Mouse (Mus musculus) T-helper 1 cell (primary cell): Measurements from ENCODE around the gene Glcci1.

ENCODE experiments used
- in situ Hi-C: fragments of 300-600 bp; cut with MboI, MseI; formaldehyde crosslinking; loops from one replicate; pipeline ENCODE4 v1.15.1; 2025; ENCODE audit warnings: high pct_unique_total_duplicates

The Glcci1 gene

DNA sequence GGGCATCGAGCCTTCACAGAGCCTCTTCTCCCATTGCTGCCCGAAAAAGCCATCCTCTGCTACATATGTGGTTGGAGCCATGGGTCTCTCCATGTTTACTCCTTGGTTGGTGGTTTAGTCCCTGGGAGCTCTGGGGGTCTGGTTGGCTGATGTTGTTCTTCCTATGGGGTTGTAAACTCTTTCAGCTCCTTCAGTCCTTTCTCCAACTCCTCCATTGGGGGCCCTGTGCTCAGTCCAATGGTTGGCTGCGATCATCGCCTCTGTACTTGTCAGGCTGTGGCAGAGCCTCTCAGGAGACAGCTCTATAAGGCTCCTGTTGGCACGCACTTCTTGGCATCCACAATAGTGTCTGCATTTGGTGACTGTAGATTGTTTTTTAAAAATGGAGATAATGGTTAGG is 35.4 kb downstream of the Glcci1 start:
- in situ Hi-C loops: no loop called here

DNA sequence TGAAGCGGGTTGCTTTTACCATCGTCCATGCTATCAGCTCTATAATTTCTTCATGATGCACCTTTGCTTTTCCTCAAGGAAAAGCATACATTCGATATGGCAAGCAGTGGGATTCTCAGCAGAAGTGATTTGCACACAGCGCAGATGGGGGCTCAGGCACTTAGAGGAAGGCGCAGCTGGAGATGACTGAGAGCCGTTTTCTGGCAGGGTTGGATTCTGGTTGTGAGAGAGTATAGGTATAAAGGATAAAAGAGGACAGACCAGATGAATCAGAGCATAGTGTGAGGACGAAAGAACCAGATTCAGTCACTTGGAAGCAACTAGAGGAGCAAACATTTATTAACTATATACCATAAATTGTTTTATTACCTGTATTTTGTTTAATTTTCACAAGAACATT is 36.4 kb downstream of the Glcci1 start:
- in situ Hi-C loops: no loop called here

DNA sequence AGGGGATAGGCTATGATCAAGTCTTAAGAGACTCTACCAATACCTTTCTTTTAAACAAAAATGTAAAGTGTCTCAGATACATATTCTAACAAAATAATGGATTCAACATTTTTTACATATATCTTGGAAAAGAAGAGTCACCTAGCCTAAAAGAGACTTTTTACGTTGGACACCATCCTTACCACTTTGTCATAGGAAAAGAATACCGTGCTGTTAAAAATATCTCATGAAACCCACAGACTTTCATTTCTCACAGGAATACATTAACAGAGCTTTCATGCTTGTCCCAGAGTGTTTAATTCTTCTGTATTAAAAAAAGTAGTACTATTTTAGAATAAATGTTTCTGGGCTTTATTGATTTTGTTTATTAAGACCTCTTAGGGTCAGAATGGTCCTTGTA is 41.8 kb downstream of the Glcci1 start:
- in situ Hi-C loops: loop anchor here (5.0 kb wide), 1 partner anchor 39 kb away; no protein-coding TSS in a partner anchor

DNA sequence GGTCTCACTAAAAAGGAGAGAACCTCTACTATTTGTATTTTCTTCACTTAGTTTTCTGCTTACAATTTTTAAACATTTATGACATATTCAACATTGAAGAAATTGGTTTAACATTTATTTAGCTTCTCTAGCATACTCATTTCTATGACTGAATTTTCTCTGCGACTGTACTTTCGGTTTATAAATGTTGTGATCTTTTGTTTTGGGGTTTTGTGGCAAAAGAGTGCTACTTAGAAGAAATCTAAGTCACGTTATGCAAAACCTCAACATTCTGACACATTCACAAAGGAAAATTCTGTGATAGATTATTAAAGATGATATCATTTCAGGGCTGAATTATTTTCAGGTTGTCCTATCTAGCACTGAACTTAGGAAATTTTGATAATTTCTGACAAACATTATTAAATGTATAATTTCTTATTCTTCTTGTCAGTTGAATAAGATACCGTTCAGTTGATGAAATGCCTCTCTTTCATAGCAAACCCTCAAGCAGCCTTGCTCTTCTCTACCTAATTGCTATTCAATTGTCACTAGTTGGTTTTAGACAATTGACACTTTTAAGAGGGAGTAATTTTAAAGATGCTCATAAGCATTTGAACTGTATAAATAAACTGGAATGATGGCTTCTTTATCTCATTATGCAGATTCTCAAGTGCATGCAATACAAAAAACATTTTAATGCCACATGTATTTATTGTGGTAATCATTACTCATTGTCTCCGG is 47.6 kb downstream of the Glcci1 start:
- in situ Hi-C loops: no loop called here

DNA sequence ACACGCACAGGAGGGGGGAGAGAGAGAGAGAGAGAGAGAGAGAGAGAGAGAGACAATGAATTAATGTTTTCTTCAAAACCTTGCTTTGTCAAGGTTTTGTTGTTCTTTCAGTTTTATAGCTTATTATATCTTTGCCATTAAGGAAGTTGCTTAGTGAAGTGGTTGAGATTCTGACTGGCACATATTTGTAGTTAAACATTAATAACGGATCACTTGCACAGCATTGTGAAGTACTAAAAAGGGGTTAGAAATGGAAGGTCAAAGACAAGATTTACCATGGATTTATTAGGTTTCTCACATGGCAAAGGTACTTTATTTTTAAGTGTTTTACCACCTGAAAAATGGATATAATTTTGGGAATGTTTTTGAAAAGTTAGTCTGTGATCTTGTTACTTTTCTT is 51.3 kb downstream of the Glcci1 start:
- in situ Hi-C loops: no loop called here

DNA sequence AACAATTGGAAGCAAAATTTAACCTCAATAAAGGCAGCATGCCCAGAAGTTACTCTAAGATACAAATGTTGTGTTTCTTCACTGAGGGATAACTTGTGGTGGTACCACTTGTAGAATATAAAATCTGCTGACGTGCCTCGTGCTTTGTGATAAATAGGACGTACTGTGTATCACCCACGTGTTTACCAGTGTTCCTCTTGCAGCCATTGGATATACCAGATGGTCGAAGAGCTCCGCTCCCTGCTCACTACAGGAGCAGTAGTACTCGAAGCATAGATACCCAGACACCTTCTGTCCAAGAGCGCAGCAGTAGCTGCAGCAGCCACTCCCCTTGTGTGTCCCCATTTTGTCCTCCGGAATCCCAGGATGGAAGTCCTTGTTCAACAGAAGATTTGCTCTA is 73.0 kb downstream of the Glcci1 start:
- in situ Hi-C loops: no loop called here

DNA sequence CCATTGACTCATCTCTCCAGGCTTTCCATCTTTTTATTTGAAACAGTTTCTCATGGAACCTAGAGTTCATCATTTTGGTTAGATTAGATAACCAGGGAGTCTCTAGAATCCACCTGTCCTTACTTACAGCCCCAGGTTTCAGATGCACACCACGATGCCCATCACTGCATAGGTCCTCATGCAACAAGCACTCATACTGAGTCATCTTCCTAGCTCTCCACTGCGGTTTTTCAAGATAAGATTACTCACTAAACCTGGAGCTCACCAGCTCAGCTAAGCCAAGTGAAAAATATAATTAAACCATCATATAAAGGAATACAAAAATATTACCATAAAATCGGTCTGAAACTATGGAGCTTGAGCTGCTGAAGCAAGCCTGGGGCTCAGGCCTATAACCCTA is 74.5 kb downstream of the Glcci1 start:
- in situ Hi-C loops: no loop called here

DNA sequence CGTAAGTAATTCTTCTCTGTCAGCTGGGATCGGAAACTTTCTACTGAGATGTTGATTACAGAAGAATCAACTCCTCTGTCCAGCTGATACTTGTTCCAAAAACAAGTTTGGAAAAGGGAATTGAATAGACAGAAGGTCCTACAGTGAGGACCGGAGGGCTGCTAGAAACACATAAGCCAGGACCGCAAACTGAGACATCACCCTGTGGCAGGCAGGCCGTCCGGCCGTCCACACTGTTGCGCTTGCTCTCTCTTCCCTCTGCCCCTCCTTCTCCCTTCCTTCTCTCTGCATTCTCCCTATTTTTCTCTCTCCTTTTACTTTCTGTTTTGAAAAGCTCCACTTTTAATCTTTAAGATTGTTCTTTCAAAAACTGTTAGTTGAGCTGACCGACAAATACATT is 82.3 kb downstream of the Glcci1 start:
- in situ Hi-C loops: no loop called here

DNA sequence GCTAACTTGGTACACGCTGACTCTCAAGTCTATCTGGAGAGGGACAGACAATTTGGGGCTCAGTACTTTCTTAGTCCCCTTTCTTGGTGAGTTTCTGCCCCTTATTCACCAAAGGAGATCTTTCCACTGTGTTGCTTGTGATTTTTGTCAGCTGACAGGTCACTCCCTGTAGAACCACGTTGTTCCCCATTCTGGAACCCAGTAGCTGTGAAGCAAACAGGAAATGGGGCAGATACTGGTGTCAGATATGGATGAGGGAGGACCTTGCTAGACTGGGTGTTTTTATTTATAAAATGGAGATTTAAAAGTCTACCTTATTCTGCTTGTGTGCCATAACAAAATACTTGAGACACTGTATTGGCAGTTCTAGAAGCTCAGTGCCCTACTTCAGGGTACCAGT is 108.0 kb downstream of the Glcci1 start:
- in situ Hi-C loops: no loop called here

DNA sequence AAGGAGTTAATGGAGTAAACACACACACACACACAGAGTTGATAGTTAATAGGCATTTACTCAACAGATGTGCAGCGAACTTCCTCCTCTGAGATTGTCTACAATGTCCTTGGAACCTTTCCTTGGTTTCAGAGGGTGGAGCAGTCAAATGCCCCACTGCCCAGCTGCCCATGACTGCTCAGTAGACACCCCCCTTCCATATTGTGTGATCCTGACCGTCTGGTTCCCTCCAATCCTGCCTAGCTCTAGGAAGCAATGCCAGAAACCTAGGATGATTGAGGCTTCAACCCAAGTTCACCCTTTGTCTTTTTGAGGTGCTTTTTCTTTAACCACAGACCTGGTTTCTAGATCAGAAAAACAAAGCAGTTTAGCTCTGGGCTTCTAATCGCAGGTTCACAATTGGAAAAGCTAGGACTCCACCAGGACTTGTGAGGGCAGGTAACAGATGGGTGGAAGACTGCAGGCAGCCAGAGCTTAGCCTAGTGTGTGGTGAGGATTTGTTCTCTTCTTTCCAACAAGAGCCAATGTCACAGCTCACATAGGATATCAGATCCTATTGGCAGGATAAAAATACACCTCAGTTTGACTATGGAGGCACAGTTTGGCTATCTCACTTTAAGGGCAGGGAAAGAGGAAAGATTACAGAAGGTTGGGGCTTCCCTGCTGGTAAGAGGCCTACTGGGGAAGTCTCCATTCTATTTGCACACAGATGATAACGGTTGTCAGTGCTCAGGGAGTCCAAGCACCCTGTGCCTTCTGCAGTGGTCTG is 110.4 kb downstream of the Glcci1 start:
- in situ Hi-C loops: no loop called here

DNA sequence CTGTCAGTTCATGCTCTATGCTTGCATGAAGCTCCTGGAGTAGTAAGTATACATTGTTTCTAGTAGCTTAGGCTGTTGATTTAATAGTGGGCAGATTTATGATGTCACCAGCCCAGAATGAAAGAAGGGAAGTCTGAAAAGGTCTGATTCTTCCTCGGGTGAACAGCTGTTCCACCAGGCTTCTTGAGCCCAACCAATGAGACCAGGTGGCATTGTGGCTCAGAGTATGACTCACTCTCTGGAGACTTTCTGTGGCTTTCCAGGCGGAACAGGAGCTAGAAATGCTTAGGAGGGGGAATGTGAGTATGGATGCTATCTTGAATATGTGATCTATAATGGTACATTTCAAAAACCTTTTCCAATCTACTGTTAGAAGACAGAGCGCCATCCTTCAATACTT is 113.6 kb downstream of the Glcci1 start:
- in situ Hi-C loops: no loop called here

DNA sequence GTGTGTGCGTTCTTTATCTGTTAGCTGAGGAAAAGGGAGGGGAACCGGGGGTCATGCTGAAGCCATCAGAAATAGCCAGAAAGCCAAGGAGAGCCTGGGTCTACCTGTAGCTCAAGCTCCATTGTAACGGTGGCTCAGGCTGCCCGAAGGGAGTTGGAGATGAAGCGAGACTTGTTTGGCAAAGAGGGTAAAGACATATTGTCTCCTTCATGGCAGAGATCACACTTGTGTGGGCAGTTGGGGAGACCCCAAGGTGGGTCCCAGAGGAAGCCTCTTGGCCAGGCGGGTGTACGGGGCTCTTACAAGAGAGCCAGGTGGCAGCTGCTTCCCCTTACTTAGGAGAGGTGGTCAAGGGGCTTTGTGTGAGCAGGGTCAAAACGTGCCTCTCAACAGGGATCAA is 118.8 kb downstream of the Glcci1 start:
- in situ Hi-C loops: no loop called here

DNA sequence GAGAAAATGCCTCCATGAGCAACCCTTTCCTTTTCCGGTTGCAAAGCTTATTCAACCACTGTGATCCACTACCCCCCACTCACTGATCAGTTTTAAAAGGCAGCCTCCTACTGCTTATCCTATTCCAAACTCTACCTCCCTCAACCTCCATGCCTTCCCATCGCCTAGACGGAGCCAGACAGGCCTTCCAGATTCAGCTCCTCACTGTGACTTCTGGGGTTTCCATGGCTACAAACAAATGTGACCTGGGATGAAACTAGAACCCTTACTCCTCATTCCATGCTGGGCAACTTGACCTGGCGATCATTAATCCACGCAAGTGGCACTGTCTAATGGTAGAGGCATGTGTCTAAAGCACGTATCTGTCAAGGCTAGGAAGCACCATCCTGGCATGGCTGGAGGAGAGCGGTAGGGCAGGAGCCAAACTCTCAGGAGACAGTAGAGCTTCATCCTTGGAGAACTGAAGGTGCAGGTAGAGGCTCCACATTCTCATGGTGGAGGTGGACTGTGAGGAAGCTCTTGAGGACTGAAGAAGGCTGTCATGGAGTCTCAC is 119.4 kb downstream of the Glcci1 start:
- in situ Hi-C loops: no loop called here

DNA sequence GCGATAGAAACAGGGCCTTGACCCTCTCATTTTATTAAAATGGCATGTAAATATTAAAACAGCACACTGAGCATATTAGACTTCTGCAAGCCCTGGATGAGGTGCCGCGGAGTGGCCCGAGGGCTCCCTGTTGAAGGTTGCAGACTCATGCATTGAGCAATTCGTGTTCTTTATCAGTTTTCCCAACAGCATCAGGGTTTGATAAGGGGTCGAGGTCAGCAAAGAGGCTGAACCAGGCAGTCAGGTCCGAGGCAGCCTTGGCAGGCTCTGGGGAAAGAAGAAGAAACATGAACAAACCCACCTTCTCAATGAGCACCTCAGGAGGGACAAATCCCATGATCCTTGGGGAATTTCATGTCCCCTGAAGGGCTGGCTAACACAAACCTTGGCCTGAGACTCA is 121.1 kb downstream of the Glcci1 start:
- in situ Hi-C loops: no loop called here

DNA sequence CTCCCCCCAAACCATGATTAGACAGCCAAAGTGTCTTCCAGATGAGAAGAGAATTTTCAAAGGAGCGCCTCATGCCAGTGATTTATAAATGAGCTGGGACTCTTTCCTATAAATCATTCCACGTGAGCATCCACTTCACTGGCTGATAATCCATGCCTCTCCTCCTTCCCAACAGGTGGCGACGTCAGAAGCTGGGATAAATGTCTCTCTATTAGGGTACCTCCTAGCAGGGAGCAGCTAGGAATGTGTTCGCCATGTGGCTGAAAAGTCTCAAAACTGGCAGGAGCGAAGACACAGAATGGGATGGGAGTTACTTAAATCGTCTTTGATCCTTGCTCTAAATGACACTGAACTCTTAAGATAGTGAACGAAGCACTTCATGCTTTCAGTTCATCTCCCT is 122.0 kb downstream of the Glcci1 start:
- in situ Hi-C loops: no loop called here

DNA sequence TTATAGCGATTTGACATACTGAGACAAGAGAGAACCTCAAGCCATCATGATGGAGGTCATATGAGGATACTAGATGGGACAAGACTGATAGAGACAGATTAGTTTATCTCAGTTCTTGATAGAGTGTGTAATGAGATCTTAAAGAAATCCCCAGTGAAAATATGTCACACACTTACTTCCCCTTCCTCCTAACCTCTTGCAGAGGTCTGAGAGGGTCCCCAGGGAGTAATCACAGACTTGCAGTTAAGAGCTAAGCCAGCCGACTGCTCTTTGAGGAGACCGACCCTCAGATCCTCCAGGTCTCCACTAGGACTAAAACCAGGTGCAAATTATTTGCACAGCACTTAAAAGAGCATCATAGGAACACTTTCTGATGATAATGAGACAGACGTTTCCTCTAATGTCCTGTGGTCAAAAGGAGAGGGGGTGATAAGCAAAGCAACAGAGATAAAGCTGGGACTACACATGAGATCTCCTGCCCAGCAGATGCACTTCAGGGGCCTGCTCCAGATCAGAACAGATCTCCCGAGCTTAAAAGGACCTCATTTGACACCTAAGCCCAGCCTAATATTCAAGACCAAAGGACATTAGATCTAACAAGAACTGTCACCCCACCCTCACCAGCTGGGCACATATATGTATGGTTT is 122.7 kb downstream of the Glcci1 start:
- in situ Hi-C loops: no loop called here

DNA sequence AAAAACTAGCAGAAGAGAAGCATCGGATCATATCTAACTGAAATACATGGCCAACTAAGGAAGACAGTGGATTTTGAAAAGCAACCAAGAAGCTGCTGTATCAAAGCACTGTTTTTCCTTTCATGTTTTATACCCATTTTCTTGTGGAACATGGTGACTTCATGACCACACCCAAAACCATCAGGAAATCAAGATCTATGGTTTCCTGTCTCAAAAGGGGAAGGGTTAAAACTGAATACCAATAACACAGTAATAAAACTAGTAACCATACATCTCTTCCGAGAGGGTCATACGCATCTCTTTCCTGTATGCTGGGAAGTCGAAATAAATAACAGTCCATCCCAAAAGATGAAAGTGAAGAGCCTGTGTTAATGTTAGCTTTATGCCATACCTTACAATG is 123.3 kb downstream of the Glcci1 start:
- in situ Hi-C loops: no loop called here

DNA sequence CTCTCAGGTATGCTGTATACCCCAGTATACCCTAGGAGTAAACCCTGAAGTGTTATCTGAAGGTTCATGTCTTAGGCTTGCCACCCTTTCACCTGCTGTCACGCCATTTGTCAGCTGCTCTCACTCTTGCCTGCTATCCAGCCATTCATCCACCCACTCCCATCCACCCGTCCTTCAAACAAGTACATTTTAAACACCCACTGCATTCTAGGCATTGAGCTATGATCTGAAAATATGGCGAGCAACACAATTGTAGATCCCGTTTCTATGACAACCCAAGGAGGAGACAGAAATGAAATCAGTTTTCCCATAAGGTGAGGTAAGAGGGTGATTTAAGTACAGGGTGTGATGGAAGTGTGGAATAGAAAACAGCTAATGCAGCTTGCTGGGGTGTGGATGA is 128.7 kb downstream of the Glcci1 start:
- in situ Hi-C loops: no loop called here

DNA sequence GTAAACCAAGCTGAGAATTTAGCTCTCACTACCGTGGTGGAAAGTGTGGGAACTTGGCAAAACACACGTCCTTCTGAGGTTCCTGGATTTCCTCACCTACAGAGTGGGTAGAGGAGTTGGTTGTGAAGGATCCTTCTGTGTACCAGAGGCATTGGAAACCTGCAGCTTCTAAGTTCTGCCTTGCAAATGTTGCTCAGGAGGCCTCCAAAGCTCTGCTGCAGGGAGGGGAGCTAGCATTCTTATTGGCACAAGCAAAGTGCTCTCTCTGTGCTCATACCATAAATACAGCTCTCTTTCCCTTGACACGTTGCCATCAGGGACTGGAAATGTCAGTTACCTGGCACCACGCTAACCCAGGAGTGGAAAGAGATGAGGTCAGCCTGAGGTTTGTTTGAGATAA is 129.5 kb downstream of the Glcci1 start:
- in situ Hi-C loops: no loop called here

DNA sequence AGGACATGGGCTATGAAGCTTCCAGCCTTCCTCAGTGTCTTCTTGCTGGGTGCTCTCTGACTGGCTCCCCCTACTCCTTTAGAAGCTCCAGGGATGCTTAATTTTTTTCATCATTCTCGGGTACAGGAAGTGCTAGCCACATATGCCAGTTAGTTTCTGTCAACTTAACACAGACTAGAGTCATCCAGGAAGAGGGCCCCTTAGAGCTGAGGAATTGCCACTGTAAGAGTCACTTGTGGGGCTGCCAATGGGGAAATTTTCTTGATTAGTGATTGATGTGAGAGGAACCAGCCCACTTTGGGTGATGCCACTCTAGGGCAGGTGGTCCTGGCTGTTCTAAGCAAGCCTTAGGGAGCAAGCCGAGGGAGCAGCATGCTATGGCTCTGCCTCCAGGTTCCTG is 130.1 kb downstream of the Glcci1 start:
- in situ Hi-C loops: no loop called here

DNA sequence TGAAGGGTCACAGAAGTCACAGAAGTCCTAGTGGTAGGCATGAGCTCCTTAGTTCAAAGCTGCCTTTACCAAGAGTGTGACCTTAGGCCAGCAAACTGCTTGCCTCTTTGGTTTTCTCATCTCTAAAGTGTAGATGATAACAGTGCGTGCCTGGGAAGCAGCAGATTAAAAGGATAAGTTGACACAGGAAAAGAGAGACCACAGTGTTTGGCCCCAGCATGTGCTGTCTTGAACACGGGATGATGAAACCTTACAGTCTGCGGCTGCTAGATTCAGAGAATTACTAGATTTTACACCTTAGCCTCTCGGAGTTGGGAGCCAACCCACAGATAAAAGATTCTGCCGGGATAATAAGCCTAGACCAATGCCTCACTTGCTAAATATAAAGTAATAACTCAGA is 131.5 kb downstream of the Glcci1 start:
- in situ Hi-C loops: no loop called here

DNA sequence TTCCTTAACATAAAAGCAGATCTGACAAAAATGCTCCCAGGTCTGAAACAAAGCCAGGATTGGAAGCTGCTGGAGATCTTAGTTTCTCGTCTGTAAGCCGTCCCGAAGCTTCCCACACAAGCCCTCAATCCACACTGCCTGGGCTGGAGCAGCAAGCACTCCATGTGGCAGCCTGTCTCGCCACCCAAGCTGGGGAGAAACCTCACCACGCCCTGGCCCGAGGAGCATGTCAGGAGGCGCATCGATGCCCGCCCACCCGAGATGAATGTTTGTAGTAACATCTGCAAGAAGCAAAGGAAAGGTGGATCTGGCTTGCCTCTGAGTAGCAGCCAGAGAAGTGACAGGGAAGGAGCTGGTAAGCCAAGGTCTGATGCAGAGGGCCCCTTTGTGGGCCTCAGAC is 135.3 kb downstream of the Glcci1 start:
- in situ Hi-C loops: no loop called here

DNA sequence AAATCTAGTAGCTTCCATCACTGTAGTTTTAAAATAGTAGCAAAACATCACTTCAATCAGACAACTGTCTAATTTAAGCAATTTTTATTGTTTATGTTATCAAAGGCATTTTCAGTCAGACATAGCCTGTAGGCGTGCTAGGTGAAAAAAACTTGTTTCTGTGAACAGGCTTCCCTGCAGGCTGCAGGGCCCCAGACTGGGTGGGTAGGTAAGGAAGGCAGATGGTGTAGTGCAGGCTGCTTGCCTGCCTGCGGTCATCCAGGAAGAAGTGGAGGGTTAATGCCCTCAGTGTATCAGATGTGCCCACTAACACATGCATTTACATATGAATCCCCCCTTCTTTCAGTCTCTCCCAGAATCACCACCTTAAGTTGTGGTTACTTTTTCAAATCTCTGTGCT is 136.3 kb downstream of the Glcci1 start:
- in situ Hi-C loops: no loop called here
